ENCODE assay signal across 12 mouse cellular contexts in the genomic region with DNA sequence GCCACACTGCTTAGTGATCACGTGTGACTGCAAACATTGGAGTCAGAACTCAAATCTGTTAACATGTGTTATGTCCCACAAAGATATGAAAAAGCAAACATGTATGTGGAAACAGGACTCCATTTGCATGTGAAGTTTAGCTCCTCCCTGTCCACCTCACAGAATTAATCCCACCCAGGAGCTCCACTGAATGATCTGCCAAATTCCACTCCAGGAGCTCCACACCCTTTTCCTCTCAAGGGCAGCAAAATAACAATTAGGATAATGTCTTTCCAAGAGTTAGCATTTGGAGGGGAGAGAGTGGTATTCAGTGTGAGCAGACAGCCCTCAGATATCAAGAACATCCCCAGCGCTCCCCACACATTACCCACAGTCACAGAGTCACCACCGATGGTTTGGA.
"Had no signal": no experiment of that assay in that cellular context is flagged by ENCODE, and none has a peak within 500 bp of the region (broad histone marks: within the 10 kb centered on the region; RNA-seq: fewer than 3 reads in every experiment).

No protein-coding gene starts in this region.

- ATAC-seq: lung, postnatal 0 days had no signal

- H3K4me3 ChIP-seq: liver, embryonic 13.5 days; megakaryocyte, embryonic 14.5 days had no signal

- H3K9ac ChIP-seq: liver, embryonic 13.5 days; lung, embryonic 14.5 days had no signal

- H3K27ac ChIP-seq: left cerebral cortex, adult 2 months; liver, embryonic 13.5 days had no signal

- DNase-seq: kidney, postnatal 14 days; kidney, postnatal 4 days; layer of hippocampus, adult 9-11 months; liver, embryonic 13.5 days; lung, embryonic 14.5 days; midbrain, embryonic 14.5 days; thymus, adult 18-20 months; thymus, postnatal 36 days had no signal

- H3K4me2 ChIP-seq: liver, embryonic 13.5 days; lung, embryonic 14.5 days; midbrain, embryonic 11.5 days had no signal

- H3K36me3 ChIP-seq: liver, embryonic 13.5 days had no signal

- H3K9me3 ChIP-seq: liver, embryonic 13.5 days had no signal
